Mouse (Mus musculus) liver, embryonic 15.5 days (tissue): ENCODE measurements around the gene Thada. TPM values are rescaled to one million over a fixed set of nuclear protein-coding genes. Genes with fewer than 3 reads are reported as not detected.

ENCODE experiments used
- ATAC-seq: fragments of 200-750 bp; cut with Nextera tagmentation; 2 replicates; pipeline ENCODE4 v1.8.0; 2017; ENCODE audit warnings: moderate number of reproducible peaks, mild to moderate bottlenecking, moderate library complexity; ENCODE audit not compliant: insufficient read depth
- H3K27ac ChIP-seq: fragments of 300-500 bp; sonication (generic); replicated peaks from 2 replicates; pipeline ENCODE4 v1.5.1; 2015; ENCODE audit warnings: mild to moderate bottlenecking, inconsistent platforms
- H3K27me3 ChIP-seq: fragments of 300-500 bp; sonication (generic); 2 replicates; pipeline ENCODE4 v1.6.1; 2015; ENCODE audit warnings: mild to moderate bottlenecking, inconsistent platforms
- H3K36me3 ChIP-seq: fragments of 300-500 bp; sonication (generic); replicated peaks from 2 replicates; pipeline ENCODE4 v1.6.1; 2015; ENCODE audit warnings: moderate library complexity, mild to moderate bottlenecking, inconsistent platforms
- H3K4me1 ChIP-seq: fragments of 300-500 bp; sonication (generic); replicated peaks from 2 replicates; pipeline ENCODE4 v1.6.1; 2015; ENCODE audit warnings: inconsistent platforms
- H3K4me2 ChIP-seq: fragments of 300-500 bp; sonication (generic); 2 replicates; pipeline ENCODE4 v1.6.1; 2015; ENCODE audit warnings: moderate library complexity, mild to moderate bottlenecking, inconsistent platforms
- H3K4me3 ChIP-seq: fragments of 300-500 bp; sonication (generic); replicated peaks from 2 replicates; pipeline ENCODE4 v1.5.1; 2015; ENCODE audit warnings: mild to moderate bottlenecking, inconsistent platforms
- H3K9ac ChIP-seq: fragments of 300-500 bp; sonication (generic); 2 replicates; pipeline ENCODE4 v1.6.1; 2015; ENCODE audit warnings: moderate library complexity, mild to moderate bottlenecking, inconsistent platforms
- H3K9me3 ChIP-seq: fragments of 300-500 bp; sonication (generic); replicated peaks from 2 replicates; pipeline ENCODE4 v1.6.1; 2016; ENCODE audit warnings: inconsistent platforms
- WGBS: fragments of 180-500 bp; shearing (Covaris S2); methylation state at CpG from one replicate; pipeline ENCODE4 v1.1.7; 2015; ENCODE audit warnings: mixed read lengths; ENCODE audit not compliant: insufficient replicate concordance; 5-methylcytosine and 5-hydroxymethylcytosine counted together
- polyA plus RNA-seq: library from polyadenylated mRNA; unstranded; fragments of >200 nt; fragmentation: Nextera tagmentation; extraction: Ambion mirVana; gene quantifications from 2 replicates; pipeline ENCODE4 v1.2.1, GENCODE M21; 2015

The Thada gene
- polyA plus RNA-seq, 1 experiment from 2014 or later: 2.3 TPM

DNA sequence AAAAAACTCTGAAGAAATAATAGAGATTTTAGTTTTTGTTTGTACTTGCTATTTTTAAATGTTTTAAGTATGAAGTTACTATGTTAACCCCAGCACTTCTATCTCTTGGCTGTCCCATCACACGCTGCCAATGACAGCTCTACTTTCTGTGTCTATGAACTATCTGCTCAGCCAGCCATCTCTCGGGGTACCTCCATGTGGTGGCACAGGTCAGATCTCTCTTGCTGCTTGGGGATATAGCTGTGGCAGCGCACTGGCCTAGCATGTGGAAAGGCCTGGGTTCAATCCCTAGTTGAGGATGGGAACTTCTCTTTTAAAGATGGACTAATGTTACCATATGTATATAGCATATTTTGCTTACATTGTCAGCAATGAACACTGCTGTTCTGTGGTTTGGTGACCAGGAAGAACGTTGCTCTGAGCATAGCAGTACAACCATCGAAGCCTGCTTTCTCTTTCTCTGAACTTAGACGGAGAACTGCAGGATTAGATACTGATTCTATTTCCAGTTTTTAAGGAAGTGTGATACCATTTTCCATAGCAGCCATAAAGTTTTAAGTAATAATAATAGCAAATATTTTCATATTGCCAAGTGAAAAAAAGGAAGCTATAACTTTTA is 198.4 kb downstream of the Thada start:
- no peaks in the 10 kb centered on the region for H3K36me3 ChIP-seq
- no peaks in the 10 kb centered on the region for H3K9me3 ChIP-seq
- no peak for ATAC-seq
- H3K4me2 ChIP-seq: no peak overlapping the region
- H3K27ac ChIP-seq: no peak overlapping the region
- no peak overlapping the region for H3K4me3 ChIP-seq
- H3K9ac ChIP-seq: no peak overlapping the region
- H3K4me1 ChIP-seq: peaks cover 49% of the 10 kb centered on the region
- H3K27me3 ChIP-seq: no peaks in the 10 kb centered on the region
- WGBS: 67% methylated on average over 6 of the region's 6 CpGs

- 69% methylated on average over 3 of the region's 3 CpGs for WGBS
- Histone ChIP-seq H3K27ac (peak overlapping the region; percentile 26; the same call in 1 of the 2 replicates), H3K27me3 (no peaks in the 10 kb centered on the region), H3K9me3 (no peaks in the 10 kb centered on the region), H3K9ac (no peak overlapping the region), H3K36me3 (no peaks in the 10 kb centered on the region), H3K4me1 (peaks cover 61% of the 10 kb centered on the region), H3K4me3 (no peak overlapping the region), H3K4me2 (no peak overlapping the region)
- ATAC-seq: no peak
Observed at GRCm38 (mm10) chr17:84266161-84266948, 199.7 kb downstream of the Thada start.

- Histone ChIP-seq H3K4me2 (no peak overlapping the region), H3K4me1 (peaks cover 68% of the 10 kb centered on the region), H3K27ac (peak overlapping the region; percentile 26; the same call in 1 of the 2 replicates), H3K27me3 (no peaks in the 10 kb centered on the region), H3K9ac (no peak overlapping the region), H3K4me3 (no peak overlapping the region), H3K9me3 (no peaks in the 10 kb centered on the region), H3K36me3 (no peaks in the 10 kb centered on the region)
- 51% methylated on average over 5 of the region's 5 CpGs for WGBS
- no peak for ATAC-seq
Observed at GRCm38 (mm10) chr17:84265480-84266130, 200.4 kb downstream of the Thada start.

GRCm38 (mm10) chr17:84264305-84264704 is 201.7 kb downstream of the Thada start:
- H3K27me3 ChIP-seq: no peaks in the 10 kb centered on the region
- H3K9ac ChIP-seq: no peak overlapping the region
- no peaks in the 10 kb centered on the region for H3K9me3 ChIP-seq
- 85% methylated on average over 6 of the region's 6 CpGs for WGBS
- H3K4me2 ChIP-seq: no peak overlapping the region
- H3K36me3 ChIP-seq: no peaks in the 10 kb centered on the region
- peaks cover 70% of the 10 kb centered on the region for H3K4me1 ChIP-seq
- H3K4me3 ChIP-seq: no peak overlapping the region
- no peak overlapping the region for H3K27ac ChIP-seq
- ATAC-seq: no peak

DNA sequence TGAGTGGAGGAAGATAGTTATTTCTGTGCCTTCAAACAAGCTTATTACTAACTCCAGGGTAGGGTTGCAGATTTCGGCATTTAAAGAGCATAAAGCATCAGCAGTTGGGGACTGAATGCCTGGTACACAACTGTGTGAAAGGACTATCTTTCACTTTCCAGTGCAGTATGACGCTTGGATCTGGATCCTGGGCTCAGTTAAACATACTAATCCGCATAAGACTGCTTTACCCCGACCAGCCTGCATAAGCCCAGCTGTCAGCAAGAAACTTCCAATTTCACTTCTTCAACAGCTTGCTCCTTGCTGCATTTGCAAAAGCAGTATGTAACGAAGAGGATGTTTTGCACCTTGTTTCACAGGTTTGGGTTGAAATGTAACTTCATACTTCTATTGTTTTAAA is 202.4 kb downstream of the Thada start:
- ATAC-seq: no peak
- no peaks in the 10 kb centered on the region for H3K9me3 ChIP-seq
- H3K27ac ChIP-seq: no peak overlapping the region
- no peaks in the 10 kb centered on the region for H3K27me3 ChIP-seq
- H3K4me1 ChIP-seq: peaks cover 70% of the 10 kb centered on the region
- H3K9ac ChIP-seq: no peak overlapping the region
- H3K4me3 ChIP-seq: no peak overlapping the region
- H3K36me3 ChIP-seq: no peaks in the 10 kb centered on the region
- WGBS: 70% methylated on average over 5 of the region's 5 CpGs
- no peak overlapping the region for H3K4me2 ChIP-seq

DNA sequence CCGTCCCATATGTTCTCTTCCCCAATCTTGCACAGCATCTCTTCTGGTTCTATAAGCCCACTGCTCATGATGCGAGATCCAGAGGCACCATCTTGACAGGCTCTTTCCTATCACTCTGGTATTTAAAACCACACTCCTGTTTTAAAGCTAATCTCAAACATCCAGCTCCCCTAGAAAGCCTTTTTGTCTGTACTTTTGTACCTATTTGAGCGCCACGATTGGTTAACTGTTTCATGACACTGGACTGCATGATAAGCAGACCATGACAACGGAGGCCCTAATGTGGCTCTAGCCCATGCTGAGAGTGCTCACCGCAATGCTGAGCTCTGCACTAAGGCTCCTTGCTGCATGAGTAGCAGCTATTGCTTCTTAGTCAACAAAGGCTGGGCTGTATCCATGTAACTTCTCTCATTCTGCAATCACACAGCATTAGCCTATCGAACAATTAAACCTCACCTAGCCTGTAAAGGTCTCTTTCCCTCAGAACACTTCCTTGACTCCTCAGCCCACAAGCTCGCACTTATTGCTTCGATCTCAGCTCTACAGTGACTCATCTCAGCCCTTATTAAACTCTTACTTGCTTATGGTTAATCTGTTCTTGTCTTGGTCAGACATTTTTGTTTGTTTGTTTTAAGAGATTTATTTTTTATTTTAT is 203.6 kb downstream of the Thada start:
- no peak overlapping the region for H3K9ac ChIP-seq
- H3K4me2 ChIP-seq: peak overlapping the region; percentile 32
- peak overlapping the region; percentile 51 for H3K27ac ChIP-seq
- peak; percentile 88 for ATAC-seq
- WGBS: 33% methylated on average over 9 of the region's 9 CpGs
- no peak overlapping the region for H3K4me3 ChIP-seq
- no peaks in the 10 kb centered on the region for H3K36me3 ChIP-seq
- H3K27me3 ChIP-seq: no peaks in the 10 kb centered on the region
- no peaks in the 10 kb centered on the region for H3K9me3 ChIP-seq
- peaks cover 62% of the 10 kb centered on the region for H3K4me1 ChIP-seq

DNA sequence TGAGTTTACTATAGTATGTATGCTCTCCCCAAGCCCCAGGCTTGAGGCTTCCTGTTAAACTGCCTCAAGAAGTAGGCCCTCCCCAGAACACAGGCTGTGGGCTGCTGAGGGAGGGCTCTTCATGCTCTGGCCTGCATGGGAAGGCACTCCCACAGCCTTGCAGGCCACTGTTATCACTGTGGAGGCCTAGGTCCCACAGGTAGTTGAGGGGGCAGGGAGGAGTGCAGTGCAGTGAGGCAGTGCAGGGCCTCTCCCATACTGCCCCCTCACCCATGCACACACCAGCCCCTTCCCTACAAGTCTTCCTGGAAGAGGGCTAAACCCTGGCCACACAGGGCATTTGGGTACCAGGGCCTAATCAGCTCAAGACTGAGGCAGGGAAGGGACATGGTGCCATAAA is 205.0 kb downstream of the Thada start:
- peak overlapping the region; percentile 51 for H3K27ac ChIP-seq
- H3K9ac ChIP-seq: no peak overlapping the region

GRCm38 (mm10) chr17:84260226-84260625 is 205.8 kb downstream of the Thada start:
- Histone ChIP-seq H3K36me3 (no peaks in the 10 kb centered on the region), H3K9me3 (no peaks in the 10 kb centered on the region), H3K4me2 (no peak overlapping the region), H3K4me3 (no peak overlapping the region), H3K4me1 (peaks cover 43% of the 10 kb centered on the region), H3K27ac (no peak overlapping the region), H3K27me3 (no peaks in the 10 kb centered on the region), H3K9ac (no peak overlapping the region)
- no peak for ATAC-seq

More for the DNA sequence above, 205.0 kb downstream of the Thada start:
- no peak overlapping the region for H3K4me3 ChIP-seq
- H3K4me2 ChIP-seq: no peak overlapping the region
- H3K36me3 ChIP-seq: no peaks in the 10 kb centered on the region
- peaks cover 51% of the 10 kb centered on the region for H3K4me1 ChIP-seq
- ATAC-seq: peak; percentile 64
- no peaks in the 10 kb centered on the region for H3K9me3 ChIP-seq
- no peaks in the 10 kb centered on the region for H3K27me3 ChIP-seq

- Histone ChIP-seq H3K9ac (no peak overlapping the region), H3K9me3 (no peaks in the 10 kb centered on the region), H3K27ac (no peak overlapping the region), H3K4me1 (peaks cover 36% of the 10 kb centered on the region), H3K4me2 (no peak overlapping the region), H3K27me3 (no peaks in the 10 kb centered on the region), H3K4me3 (no peak overlapping the region), H3K36me3 (no peaks in the 10 kb centered on the region)
- whole genome bisulfite sequencing: 63% methylated on average over 4 of the region's 4 CpGs
- no peak for ATAC-seq
Observed at GRCm38 (mm10) chr17:84258638-84259261, 207.3 kb downstream of the Thada start.

DNA sequence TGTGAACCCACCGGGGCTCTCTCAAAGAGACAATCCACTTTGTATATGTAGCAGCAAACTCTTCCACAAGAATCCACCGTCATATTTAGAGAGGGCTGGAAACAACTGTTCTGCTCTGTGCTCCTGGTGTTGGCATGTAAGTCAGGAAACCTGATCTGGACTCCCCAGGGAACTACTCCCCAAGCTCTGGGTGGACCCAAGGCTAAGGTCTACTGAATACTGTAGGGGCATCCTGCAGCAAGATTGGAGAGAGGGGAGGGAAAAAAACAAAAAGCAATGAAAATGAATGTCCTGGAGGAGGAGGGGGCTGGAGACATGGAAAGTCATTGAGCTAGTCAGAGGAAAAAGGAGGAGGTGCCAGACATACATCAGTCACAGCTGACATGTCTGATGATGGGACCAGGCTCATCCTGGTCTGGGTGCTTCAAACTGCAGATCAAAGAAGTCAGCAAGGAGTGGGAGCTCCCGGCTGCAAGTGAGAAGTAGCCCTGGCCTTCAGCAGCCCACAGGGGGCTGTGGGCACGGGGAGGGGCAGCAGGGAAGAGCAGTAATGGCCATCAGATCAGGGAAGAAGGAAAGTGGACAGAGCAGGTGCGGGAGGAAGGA is 208.0 kb downstream of the Thada start:
- no peaks in the 10 kb centered on the region for H3K27me3 ChIP-seq
- H3K4me3 ChIP-seq: no peak overlapping the region
- H3K27ac ChIP-seq: no peak overlapping the region
- no peak overlapping the region for H3K9ac ChIP-seq
- no peaks in the 10 kb centered on the region for H3K36me3 ChIP-seq
- peaks cover 30% of the 10 kb centered on the region for H3K4me1 ChIP-seq
- ATAC-seq: no peak
- WGBS: 73% methylated on average over 5 of the region's 5 CpGs
- H3K4me2 ChIP-seq: no peak overlapping the region
- H3K9me3 ChIP-seq: no peaks in the 10 kb centered on the region
